Mouse (Mus musculus) embryonic fibroblast, embryonic 13.5 days (primary cell): Measurements from ENCODE around the gene Dnmt3a. TPM values are rescaled to one million over a fixed set of nuclear protein-coding genes. Genes with fewer than 3 reads are reported as not detected.

Experiments used
- H3K27ac ChIP-seq: 2 replicates; pipeline ENCODE4 v1.5.1; 2012; ENCODE audit warnings: low read length, control low read depth, inconsistent platforms; ENCODE audit not compliant: insufficient read depth
- H3K4me1 ChIP-seq: 2 replicates; pipeline ENCODE4 v1.6.1; 2011; ENCODE audit warnings: low read length; ENCODE audit not compliant: control insufficient read depth, insufficient read depth
- H3K4me3 ChIP-seq: 2 replicates; pipeline ENCODE4 v1.5.1; 2011; ENCODE audit warnings: mild to moderate bottlenecking, control low read depth, low read length; ENCODE audit not compliant: insufficient read depth
- CTCF ChIP-seq: IDR thresholded peaks from 2 replicates; pipeline ENCODE4 v1.5.1; 2011; ENCODE audit warnings: mild to moderate bottlenecking, control low read depth, low read length, moderate library complexity, borderline replicate concordance; ENCODE audit not compliant: insufficient read depth
- POLR2A ChIP-seq: IDR thresholded peaks from 2 replicates; pipeline ENCODE4 v1.6.1; 2011; ENCODE audit warnings: low read depth, mild to moderate bottlenecking, control low read depth, low read length, moderate library complexity
- polyA plus RNA-seq: library from polyadenylated mRNA; stranded (reverse); fragments of >200 nt; gene quantifications from 2 replicates; pipeline ENCODE4 v1.2.4, GENCODE M21; 2011; ENCODE audit warnings: low read depth; ENCODE audit not compliant: missing spikeins, insufficient read length

Dnmt3a gene
- polyA plus RNA-seq, 1 experiment: 27.0 TPM

GRCm38 (mm10) chr12:3898811-3899210 is 93.0 kb downstream of the Dnmt3a start:
- no peaks in the 10 kb centered on the region for H3K4me1 ChIP-seq
- no peak for TF ChIP-seq CTCF
- TF ChIP-seq POLR2A: no peak
- no peak overlapping the region for H3K27ac ChIP-seq
- H3K4me3 ChIP-seq: no peak overlapping the region

GRCm38 (mm10) chr12:3905436-3905835 is 99.6 kb downstream of the Dnmt3a start:
- TF ChIP-seq POLR2A: no peak
- TF ChIP-seq CTCF: no peak
- Histone ChIP-seq H3K27ac (no peak overlapping the region), H3K4me3 (no peak overlapping the region), H3K4me1 (no peaks in the 10 kb centered on the region)

GRCm38 (mm10) chr12:3906308-3906707 is 100.5 kb downstream of the Dnmt3a start:
- TF ChIP-seq POLR2A: no peak
- no peak for TF ChIP-seq CTCF
- no peak overlapping the region for H3K4me3 ChIP-seq
- no peaks in the 10 kb centered on the region for H3K4me1 ChIP-seq
- no peak overlapping the region for H3K27ac ChIP-seq

GRCm38 (mm10) chr12:3907008-3907407 is 101.2 kb downstream of the Dnmt3a start:
- H3K4me1 ChIP-seq: no peaks in the 10 kb centered on the region
- TF ChIP-seq CTCF (no peak), POLR2A (no peak)
- no peak overlapping the region for H3K4me3 ChIP-seq
- H3K27ac ChIP-seq: no peak overlapping the region

- TF ChIP-seq POLR2A (no peak), CTCF (no peak)
- Histone ChIP-seq H3K4me1 (no peaks in the 10 kb centered on the region), H3K4me3 (no peak overlapping the region), H3K27ac (no peak overlapping the region)
These were observed 101.6 kb downstream of the Dnmt3a start for GRCm38 (mm10) chr12:3907418-3907817.

- no peak overlapping the region for H3K4me3 ChIP-seq
- no peak overlapping the region for H3K27ac ChIP-seq
- TF ChIP-seq POLR2A: no peak
- no peak for TF ChIP-seq CTCF
- no peaks in the 10 kb centered on the region for H3K4me1 ChIP-seq
These were observed 104.8 kb downstream of the Dnmt3a start for GRCm38 (mm10) chr12:3910466-3911093.

- no peak overlapping the region for H3K4me3 ChIP-seq
- TF ChIP-seq POLR2A (no peak), CTCF (no peak)
- no peaks in the 10 kb centered on the region for H3K4me1 ChIP-seq
- no peak overlapping the region for H3K27ac ChIP-seq
These were observed 106.1 kb downstream of the Dnmt3a start for GRCm38 (mm10) chr12:3911831-3912348.

GRCm38 (mm10) chr12:3915852-3916251 is 110.0 kb downstream of the Dnmt3a start:
- TF ChIP-seq POLR2A (no peak), CTCF (no peak)
- H3K27ac ChIP-seq: no peak overlapping the region
- H3K4me1 ChIP-seq: no peaks in the 10 kb centered on the region
- no peak overlapping the region for H3K4me3 ChIP-seq

- no peak for TF ChIP-seq CTCF
- TF ChIP-seq POLR2A: no peak
- Histone ChIP-seq H3K4me1 (no peaks in the 10 kb centered on the region), H3K4me3 (no peak overlapping the region), H3K27ac (no peak overlapping the region)
These were observed 112.0 kb downstream of the Dnmt3a start for GRCm38 (mm10) chr12:3917668-3918341.

GRCm38 (mm10) chr12:3918577-3918976 is 112.8 kb downstream of the Dnmt3a start:
- Histone ChIP-seq H3K4me3 (no peak overlapping the region), H3K27ac (no peak overlapping the region), H3K4me1 (no peaks in the 10 kb centered on the region)
- TF ChIP-seq CTCF (no peak), POLR2A (no peak)
